Comparison of ENCODE assay signal across 32 mouse cellular contexts in genomic region chr14:115081728-115082502, GRCm38 (mm10). TPM values are rescaled to one million over a fixed set of nuclear protein-coding genes. Genes with fewer than 3 reads are reported as not detected.
DNase-seq lines count a peak whose midpoint lies in the region; ATAC-seq and TF ChIP-seq lines count a peak whose summit lies in the region.
"Had no signal": no experiment of that assay in that cellular context is flagged by ENCODE, and none has a peak within 500 bp of the region (broad histone marks: within the 10 kb centered on the region; RNA-seq: fewer than 3 reads in every experiment).

No protein-coding gene starts in this region.

- 64% methylated on average over 12 of the region's 12 CpGs for WGBS in forebrain, embryonic 11.5 days
- 29% methylated on average over 12 of the region's 12 CpGs for WGBS in forebrain, postnatal 0 days
- 66% methylated on average over 12 of the region's 12 CpGs for WGBS in hindbrain, postnatal 0 days
- WGBS in hindbrain, embryonic 12.5 days, result 77% methylated on average over 12 of the region's 12 CpGs
- WGBS in forebrain, embryonic 16.5 days, result 29% methylated on average over 12 of the region's 12 CpGs

- 0 out of 2 replicates have a peak, but pooled peaks cover 3% of the 10 kb centered on the region for H3K4me1 ChIP-seq in forebrain, embryonic 11.5 days (replicated peaks; ENCODE audit: control insufficient read depth, insufficient read depth, low read length)
- no peaks in the 10 kb centered on the region for H3K4me1 ChIP-seq in forebrain, postnatal 0 days (ENCODE audit: insufficient read depth)
- H3K4me1 ChIP-seq in hindbrain, postnatal 0 days (ENCODE audit: insufficient read depth, low read length), result no peaks in the 10 kb centered on the region
- H3K4me1 ChIP-seq in hindbrain, embryonic 12.5 days, result no peaks in the 10 kb centered on the region
- 0 out of 2 replicates have a peak, but pooled peaks cover 3% of the 10 kb centered on the region for H3K4me1 ChIP-seq in forebrain, embryonic 16.5 days (replicated peaks; ENCODE audit: control insufficient read depth, insufficient read depth, low read length)
- H3K4me1 ChIP-seq: embryonic facial prominence, embryonic 13.5 days; liver, embryonic 13.5 days; megakaryocyte, embryonic 14.5 days had no signal

- no peak overlapping the region for H3K9ac ChIP-seq in forebrain, embryonic 11.5 days (ENCODE audit: low read length)
- no peak overlapping the region for H3K9ac ChIP-seq in forebrain, postnatal 0 days
- H3K9ac ChIP-seq in hindbrain, postnatal 0 days (replicated peaks; ENCODE audit: low read length), result no peak overlapping the region
- H3K9ac ChIP-seq in hindbrain, embryonic 12.5 days, result no peak overlapping the region
- H3K9ac ChIP-seq in forebrain, embryonic 16.5 days (replicated peaks; ENCODE audit: low read depth, low read length), result no peak overlapping the region
- H3K9ac ChIP-seq: embryonic facial prominence, embryonic 13.5 days; liver, embryonic 13.5 days; neural tube, embryonic 15.5 days had no signal

- TF ChIP-seq CTCF in forebrain, postnatal 0 days (IDR thresholded peaks at IDR 0.05; ENCODE audit: low read depth), result no peak
- no peak for TF ChIP-seq CTCF in hindbrain, postnatal 0 days (IDR thresholded peaks at IDR 0.05; ENCODE audit: low read depth)
- TF ChIP-seq CTCF in brain, embryonic 14.5 days (IDR thresholded peaks at IDR 0.05; ENCODE audit: borderline replicate concordance, extremely low read depth, insufficient read depth, insufficient read length), result no peak

- no peak for DNase-seq in forebrain, embryonic 11.5 days (ENCODE audit: low spot score)
- no peak for DNase-seq in forebrain, postnatal 0 days
- DNase-seq in hindbrain, postnatal 0 days (ENCODE audit: low spot score), result peak; percentile 10
- peak; percentile 71 for DNase-seq in brain, embryonic 14.5 days (ENCODE audit: low read depth)
- DNase-seq in ovary, postnatal 14 days (ENCODE audit: low spot score), result no peak
- DNase-seq in right cerebral cortex, postnatal 36 days (ENCODE audit: low spot score in 2 of 2), result no peak
- DNase-seq: adrenal gland, adult 8-10 months; cerebellum, adult 8-10 months; cerebellum, postnatal 36 days; gastrocnemius, postnatal 14 days; heart, adult 18-20 months; kidney, adult 11 months; kidney, postnatal 14 days; liver, embryonic 13.5 days; lung, adult 18-20 months; lung, postnatal 4 days; right cerebral cortex, postnatal 4 days; thymus, adult 2 months; thymus, postnatal 36 days had no signal

- no peaks in the 10 kb centered on the region for H3K27me3 ChIP-seq in forebrain, embryonic 11.5 days (ENCODE audit: control insufficient read depth, insufficient read depth, low read length)
- H3K27me3 ChIP-seq in forebrain, postnatal 0 days (ENCODE audit: insufficient read depth, low read length), result no peaks in the 10 kb centered on the region
- no peaks in the 10 kb centered on the region for H3K27me3 ChIP-seq in hindbrain, postnatal 0 days (ENCODE audit: insufficient read depth, low read length)
- no peaks in the 10 kb centered on the region for H3K27me3 ChIP-seq in hindbrain, embryonic 12.5 days
- no peaks in the 10 kb centered on the region for H3K27me3 ChIP-seq in forebrain, embryonic 16.5 days (replicated peaks; ENCODE audit: control insufficient read depth, insufficient read depth, low read length)
- H3K27me3 ChIP-seq: embryonic facial prominence, embryonic 13.5 days; liver, embryonic 13.5 days; neural tube, embryonic 15.5 days had no signal

- no peak overlapping the region for H3K27ac ChIP-seq in forebrain, embryonic 11.5 days (ENCODE audit: low read depth, low read length)
- no peak overlapping the region for H3K27ac ChIP-seq in forebrain, postnatal 0 days (ENCODE audit: low read depth, low read length)
- no peak overlapping the region for H3K27ac ChIP-seq in hindbrain, postnatal 0 days
- H3K27ac ChIP-seq in hindbrain, embryonic 12.5 days, result no peak overlapping the region
- no peak overlapping the region for H3K27ac ChIP-seq in forebrain, embryonic 16.5 days (ENCODE audit: low read length)
- H3K27ac ChIP-seq: embryonic facial prominence, embryonic 13.5 days; left cerebral cortex, adult 2 months; liver, embryonic 13.5 days; neural tube, embryonic 15.5 days had no signal

- H3K4me2 ChIP-seq in forebrain, embryonic 11.5 days (ENCODE audit: low read depth, low read length, severe bottlenecking), result no peak overlapping the region
- H3K4me2 ChIP-seq in forebrain, postnatal 0 days (ENCODE audit: low read depth), result no peak overlapping the region
- H3K4me2 ChIP-seq in hindbrain, postnatal 0 days (ENCODE audit: low read depth, low read length), result no peak overlapping the region
- no peak overlapping the region for H3K4me2 ChIP-seq in hindbrain, embryonic 12.5 days (replicated peaks)
- H3K4me2 ChIP-seq in forebrain, embryonic 16.5 days (ENCODE audit: low read length), result no peak overlapping the region
- H3K4me2 ChIP-seq: embryonic facial prominence, embryonic 13.5 days; heart, embryonic 11.5 days; liver, embryonic 13.5 days; neural tube, embryonic 15.5 days had no signal

- H3K36me3 ChIP-seq in forebrain, embryonic 11.5 days (ENCODE audit: control insufficient read depth, insufficient read depth, low read length), result no peaks in the 10 kb centered on the region
- H3K36me3 ChIP-seq in forebrain, postnatal 0 days (ENCODE audit: insufficient read depth), result no peaks in the 10 kb centered on the region
- no peaks in the 10 kb centered on the region for H3K36me3 ChIP-seq in hindbrain, postnatal 0 days (ENCODE audit: insufficient read depth, low read length)
- H3K36me3 ChIP-seq in hindbrain, embryonic 12.5 days, result no peaks in the 10 kb centered on the region
- no peaks in the 10 kb centered on the region for H3K36me3 ChIP-seq in forebrain, embryonic 16.5 days (ENCODE audit: control insufficient read depth, insufficient read depth)
- H3K36me3 ChIP-seq: embryonic facial prominence, embryonic 13.5 days; G1E; liver, embryonic 13.5 days; neural tube, embryonic 15.5 days had no signal

- ATAC-seq in forebrain, embryonic 11.5 days (replicated peaks; ENCODE audit: low FRiP score), result peak; percentile 56
- ATAC-seq in forebrain, postnatal 0 days, result no peak; the same call in 1 of the 2 replicates
- no peak for ATAC-seq in hindbrain, postnatal 0 days
- ATAC-seq in hindbrain, embryonic 12.5 days (ENCODE audit: low FRiP score), result no peak
- peak; percentile 45; the same call in 1 of the 2 replicates for ATAC-seq in forebrain, embryonic 16.5 days
- ATAC-seq: inflammation-experienced regulatory T-cells, adult 6 months; lung, postnatal 0 days had no signal

- H3K9me3 ChIP-seq in forebrain, embryonic 11.5 days (ENCODE audit: control insufficient read depth, low read length), result no peaks in the 10 kb centered on the region
- H3K9me3 ChIP-seq in forebrain, postnatal 0 days (ENCODE audit: low read length), result no peaks in the 10 kb centered on the region
- no peaks in the 10 kb centered on the region for H3K9me3 ChIP-seq in hindbrain, postnatal 0 days (ENCODE audit: low read length)
- no peaks in the 10 kb centered on the region for H3K9me3 ChIP-seq in hindbrain, embryonic 12.5 days (replicated peaks)
- H3K9me3 ChIP-seq in forebrain, embryonic 16.5 days (ENCODE audit: control insufficient read depth, low read length), result no peaks in the 10 kb centered on the region
- H3K9me3 ChIP-seq: embryonic facial prominence, embryonic 13.5 days; G1E; liver, embryonic 13.5 days; megakaryocyte, embryonic 14.5 days; neural tube, embryonic 15.5 days had no signal

- H3K4me3 ChIP-seq in forebrain, embryonic 11.5 days (ENCODE audit: low read depth, low read length), result no peak overlapping the region
- H3K4me3 ChIP-seq in forebrain, postnatal 0 days (ENCODE audit: low read depth, low read length), result no peak overlapping the region
- no peak overlapping the region for H3K4me3 ChIP-seq in hindbrain, postnatal 0 days (ENCODE audit: low read length)
- H3K4me3 ChIP-seq in hindbrain, embryonic 12.5 days, result no peak overlapping the region
- H3K4me3 ChIP-seq in forebrain, embryonic 16.5 days (replicated peaks; ENCODE audit: low read length), result no peak overlapping the region
- H3K4me3 ChIP-seq: embryonic facial prominence, embryonic 13.5 days; erythroblast, embryonic 14.5 days; left cerebral cortex, adult 2 months; liver, embryonic 13.5 days; megakaryocyte, embryonic 14.5 days; neural tube, embryonic 15.5 days had no signal

- no peak for TF ChIP-seq POLR2A in brain, embryonic 14.5 days (IDR thresholded peaks at IDR 0.05; ENCODE audit: borderline replicate concordance, extremely low read depth, insufficient read depth, insufficient read length, poor library complexity, severe bottlenecking)

RNA-seq across cellular contexts. Expression of gene Gpc5, which starts 10.1 kb away (rescaled TPM):
- 0.48 and 0.57 TPM in 2 replicates for polyA plus RNA-seq in forebrain, embryonic 11.5 days (2014; fragmentation: Nextera tagmentation; extraction: Ambion mirVana)
- 8.7 and 10.4 TPM in 2 replicates for total RNA-seq in forebrain, postnatal 0 days (2014; rRNA removed)
- 8.0 and 8.2 TPM in 2 replicates for polyA plus RNA-seq in forebrain, postnatal 0 days (2015; fragmentation: Nextera tagmentation; extraction: Ambion mirVana)
- 22.9 and 25.6 TPM in 2 replicates for total RNA-seq in hindbrain, postnatal 0 days (2014; rRNA removed)
- 17.4 and 17.9 TPM in 2 replicates for polyA plus RNA-seq in hindbrain, postnatal 0 days (2015; fragmentation: Nextera tagmentation; extraction: Ambion mirVana)
- polyA plus RNA-seq in hindbrain, embryonic 12.5 days (2016; fragmentation: Nextera tagmentation; extraction: Ambion mirVana), result 1.0 and 2.0 TPM in 2 replicates
- 1.7 and 3.2 TPM in 2 replicates for polyA plus RNA-seq in brain, embryonic 14.5 days (2012; rRNA removed)
- polyA plus RNA-seq in forebrain, embryonic 16.5 days (2015; fragmentation: Nextera tagmentation; extraction: Ambion mirVana), result 2.0 and 3.1 TPM in 2 replicates
- total RNA-seq: gastrocnemius, postnatal 14 days; heart, adult 18-20 months; hematopoietic stem cell, adult 5-6 weeks had no signal
- polyA plus RNA-seq: erythroblast, embryonic 14.5 days; G1E; inflammation-experienced regulatory T-cells, adult 6 months; spleen, adult 2 months had no signal

Comparison
In these comparisons a context has a peak if more than half of its experiments do, and no peak if none do; other contexts are left out.
1. ATAC-seq: peak in forebrain, embryonic 11.5 days (single experiment) and forebrain, embryonic 16.5 days (single experiment); none in forebrain, postnatal 0 days (single experiment), hindbrain, postnatal 0 days (single experiment) and hindbrain, embryonic 12.5 days (single experiment).
2. DNase-seq: peak in hindbrain, postnatal 0 days (single experiment) and brain, embryonic 14.5 days (single experiment); none in forebrain, embryonic 11.5 days (single experiment), forebrain, postnatal 0 days (single experiment), ovary, postnatal 14 days (single experiment) and right cerebral cortex, postnatal 36 days (0 of 2).